Mouse (Mus musculus) stomach, postnatal 0 days (tissue): ENCODE results near the gene Ano2. TPM values are rescaled to one million over a fixed set of nuclear protein-coding genes. Genes with fewer than 3 reads are reported as not detected.

Experiments used
- ATAC-seq: fragments of 200-750 bp; cut with Nextera tagmentation; 2 replicates; pipeline ENCODE4 v1.8.0; 2017; ENCODE audit not compliant: low FRiP score, low TSS enrichment
- DNase-seq: peaks from one replicate; pipeline ENCODE4 v3.0.0-alpha.2; 2016; ENCODE audit warnings: low spot score
- H3K27ac ChIP-seq: fragments of 300-500 bp; sonication (generic); replicated peaks from 2 replicates; pipeline ENCODE4 v1.5.1; 2014; ENCODE audit warnings: mild to moderate bottlenecking, control low read depth
- H3K27me3 ChIP-seq: fragments of 300-500 bp; sonication (generic); 2 replicates; pipeline ENCODE4 v1.6.1; 2014; ENCODE audit warnings: low read length; ENCODE audit not compliant: control insufficient read depth, insufficient read depth
- H3K36me3 ChIP-seq: fragments of 300-500 bp; sonication (generic); 2 replicates; pipeline ENCODE4 v1.6.1; 2014; ENCODE audit warnings: low read length, mixed read lengths; ENCODE audit not compliant: control insufficient read depth, insufficient read depth
- H3K4me1 ChIP-seq: fragments of 300-500 bp; sonication (generic); replicated peaks from 2 replicates; pipeline ENCODE4 v1.6.1; 2014; ENCODE audit warnings: antibody characterized with exemption; ENCODE audit not compliant: control insufficient read depth, insufficient read depth
- H3K4me2 ChIP-seq: fragments of 300-500 bp; sonication (generic); replicated peaks from 2 replicates; pipeline ENCODE4 v1.6.1; 2014; ENCODE audit warnings: low read depth, mild to moderate bottlenecking, control low read depth, moderate library complexity
- H3K4me3 ChIP-seq: fragments of 300-500 bp; sonication (generic); 2 replicates; pipeline ENCODE4 v1.5.1; 2014; ENCODE audit warnings: low read depth, low read length, control low read depth
- H3K9ac ChIP-seq: fragments of 300-500 bp; sonication (generic); 2 replicates; pipeline ENCODE4 v1.6.1; 2014; ENCODE audit warnings: mild to moderate bottlenecking, low read length, control low read depth, mixed read lengths
- H3K9me3 ChIP-seq: fragments of 300-500 bp; sonication (generic); 2 replicates; pipeline ENCODE4 v1.6.1; 2016; ENCODE audit warnings: low read length; ENCODE audit not compliant: control insufficient read depth
- CTCF ChIP-seq: IDR thresholded peaks from 2 replicates; pipeline ENCODE4 v1.5.1; 2016; ENCODE audit warnings: antibody characterized with exemption, low read depth, mild to moderate bottlenecking, moderate library complexity
- EP300 ChIP-seq: optimal IDR thresholded peaks from 2 replicates; pipeline ENCODE3; 2016; ENCODE audit warnings: antibody characterized with exemption
- WGBS: fragments of 180-500 bp; shearing (Covaris S2); extraction: QIAGEN DNeasy Blood & Tissue Kit; methylation state at CpG from one replicate; pipeline ENCODE4 v1.1.7; 2014; 5-methylcytosine and 5-hydroxymethylcytosine counted together
- polyA plus RNA-seq: library from polyadenylated mRNA; unstranded; fragments of >200 nt; fragmentation: Nextera tagmentation; extraction: Ambion mirVana; gene quantifications from 2 replicates; pipeline ENCODE4 v1.2.1, GENCODE M21; 2015

Gene Ano2
- polyA plus RNA-seq, 1 experiment from 2014 or later, result 0.17 TPM

GRCm38 (mm10) chr6:125727484-125727911, 37.3 kb downstream of the Ano2 start:
- ATAC-seq, result no peak
- 67% methylated on average over 5 of the region's 5 CpGs for WGBS
- TF ChIP-seq EP300, result no peak
- Histone ChIP-seq H3K27me3 (no peaks in the 10 kb centered on the region), H3K9me3 (no peaks in the 10 kb centered on the region), H3K4me1 (no peaks in the 10 kb centered on the region), H3K4me2 (no peak overlapping the region), H3K36me3 (no peaks in the 10 kb centered on the region), H3K4me3 (no peak overlapping the region), H3K9ac (no peak overlapping the region), H3K27ac (no peak overlapping the region)
- no peak for DNase-seq

- Histone ChIP-seq H3K36me3 (no peaks in the 10 kb centered on the region), H3K9me3 (no peaks in the 10 kb centered on the region), H3K4me1 (no peaks in the 10 kb centered on the region), H3K4me3 (no peak overlapping the region), H3K27me3 (no peaks in the 10 kb centered on the region), H3K4me2 (no peak overlapping the region), H3K9ac (no peak overlapping the region), H3K27ac (no peak overlapping the region)
- 71% methylated on average over 6 of the region's 6 CpGs for WGBS
- DNase-seq, result no peak
- TF ChIP-seq CTCF, result no peak
- TF ChIP-seq EP300, result no peak
- no peak for ATAC-seq
Measured at GRCm38 (mm10) chr6:125729471-125729870, 39.3 kb downstream of the Ano2 start.

- no peak for ATAC-seq
- no peaks in the 10 kb centered on the region for H3K4me1 ChIP-seq
- 68% methylated on average over 11 of the region's 11 CpGs for WGBS
- no peaks in the 10 kb centered on the region for H3K27me3 ChIP-seq
- TF ChIP-seq EP300, result no peak
- no peak for TF ChIP-seq CTCF
- H3K4me2 ChIP-seq, result no peak overlapping the region
- no peaks in the 10 kb centered on the region for H3K36me3 ChIP-seq
- H3K4me3 ChIP-seq, result no peak overlapping the region
- no peak for DNase-seq
- no peak overlapping the region for H3K9ac ChIP-seq
- no peak overlapping the region for H3K27ac ChIP-seq
- H3K9me3 ChIP-seq, result no peaks in the 10 kb centered on the region
Measured at GRCm38 (mm10) chr6:125729986-125730535, 39.8 kb downstream of the Ano2 start.

DNA sequence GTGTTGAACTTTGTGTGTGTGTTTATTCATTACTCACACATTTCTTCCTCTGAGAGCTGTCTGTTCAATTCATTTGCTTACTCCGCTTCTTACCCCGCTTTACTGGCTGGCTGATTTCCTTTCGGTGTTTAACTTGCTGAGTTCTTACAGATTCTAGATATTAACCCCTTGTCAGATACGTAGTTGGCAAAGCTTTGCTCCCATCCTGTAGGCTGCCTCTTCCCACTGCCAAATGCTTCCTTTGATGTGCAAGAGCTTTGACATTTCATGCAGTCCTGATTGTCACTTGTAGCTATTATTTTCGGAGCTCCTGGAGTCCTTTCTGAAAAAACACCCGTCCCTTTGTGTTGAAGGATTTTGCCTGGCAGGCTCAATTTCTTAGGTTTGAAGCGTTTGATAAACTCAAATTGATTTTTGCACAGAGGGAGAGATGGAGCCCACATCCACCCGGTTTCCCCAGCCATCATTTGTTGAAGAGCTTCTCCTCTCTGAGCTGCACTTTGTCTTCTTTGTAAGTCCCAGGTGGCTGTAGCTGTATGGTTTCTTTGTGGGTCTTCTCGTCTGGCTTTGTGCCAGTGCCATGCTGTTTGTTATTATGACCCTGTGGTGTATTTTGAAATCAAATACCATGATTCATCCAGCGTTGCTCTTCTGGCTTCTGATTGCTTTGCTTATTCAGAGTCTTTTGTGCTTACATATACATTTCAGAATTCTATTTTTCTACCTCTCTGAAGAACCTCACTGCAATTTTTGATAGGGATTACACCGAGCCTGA, 47.5 kb downstream of the Ano2 start:
- Histone ChIP-seq H3K27me3 (no peaks in the 10 kb centered on the region), H3K9me3 (no peaks in the 10 kb centered on the region), H3K4me2 (no peak overlapping the region), H3K4me3 (no peak overlapping the region), H3K4me1 (no peaks in the 10 kb centered on the region), H3K36me3 (no peaks in the 10 kb centered on the region), H3K27ac (no peak overlapping the region), H3K9ac (no peak overlapping the region)
- WGBS, result 33% methylated on average over 11 of the region's 11 CpGs
- no peak for ATAC-seq
- TF ChIP-seq CTCF (no peak), EP300 (no peak)
- no peak for DNase-seq

GRCm38 (mm10) chr6:125743203-125744100, 53.2 kb downstream of the Ano2 start:
- H3K27me3 ChIP-seq, result no peaks in the 10 kb centered on the region
- TF ChIP-seq EP300, result no peak
- TF ChIP-seq CTCF, result peak; percentile 58
- H3K9me3 ChIP-seq, result no peaks in the 10 kb centered on the region
- DNase-seq, result no peak
- no peaks in the 10 kb centered on the region for H3K36me3 ChIP-seq
- WGBS, result 85% methylated on average over 10 of the region's 10 CpGs
- no peak for ATAC-seq
- H3K27ac ChIP-seq, result no peak overlapping the region
- H3K4me2 ChIP-seq, result no peak overlapping the region
- H3K4me1 ChIP-seq, result no peaks in the 10 kb centered on the region
- no peak overlapping the region for H3K9ac ChIP-seq
- H3K4me3 ChIP-seq, result no peak overlapping the region
